Mouse (Mus musculus) small intestine, adult 2 months (tissue): ENCODE measurements around the gene Schip1.

Experiments
- CTCF ChIP-seq: fragments of 200-500 bp; IDR thresholded peaks from 2 replicates; pipeline ENCODE4 v1.5.1; 2012; ENCODE audit warnings: low read depth, mild to moderate bottlenecking, control low read depth, inconsistent platforms, low read length, moderate library complexity, mixed read lengths; ENCODE audit not compliant: insufficient replicate concordance, insufficient read length; ENCODE audit errors: extremely low read depth
- POLR2A ChIP-seq: fragments of 200-500 bp; IDR thresholded peaks from 2 replicates; pipeline ENCODE4 v1.6.1; 2012; ENCODE audit warnings: low read depth, mild to moderate bottlenecking, control low read depth, inconsistent platforms, low read length, moderate library complexity

- TF ChIP-seq CTCF (no peak), POLR2A (no peak)
Measured at GRCm38 (mm10) chr3:68513340-68514119, 448.9 kb downstream of the Schip1 start.
